Mouse (Mus musculus) heart, embryonic 14.5 days (tissue): ENCODE data around the gene Nkiras2. TPM values are rescaled to one million over a fixed set of nuclear protein-coding genes. Genes with fewer than 3 reads are reported as not detected.

Source experiments
- ATAC-seq: fragments of 200-750 bp; cut with Nextera tagmentation; 2 replicates; pipeline ENCODE4 v1.8.0; 2017; ENCODE audit warnings: low read depth, moderate TSS enrichment; ENCODE audit not compliant: insufficient number of reproducible peaks, insufficient read depth, low FRiP score
- H3K27ac ChIP-seq, 2 experiments: fragments of 200-500 bp in 1 of 2; fragments of 300-500 bp in 1 of 2; sonication (generic) in 1 of 2; replicated peaks in 1 of 2; 2 replicates each; pipeline ENCODE4 v1.5.1; 2012 to 2014; ENCODE audit warnings: low read depth in 2 of 2, low read length in 2 of 2, control low read depth in 1 of 2, mild to moderate bottlenecking in 1 of 2, mixed read lengths in 1 of 2; ENCODE audit not compliant: control insufficient read depth in 1 of 2, insufficient read depth in 1 of 2
- H3K27me3 ChIP-seq: fragments of 300-500 bp; sonication (generic); 2 replicates; pipeline ENCODE4 v1.6.1; 2014; ENCODE audit warnings: mild to moderate bottlenecking, low read length, control low read depth; ENCODE audit not compliant: control insufficient read depth, insufficient read depth
- H3K36me3 ChIP-seq: fragments of 300-500 bp; sonication (generic); 2 replicates; pipeline ENCODE4 v1.6.1; 2014; ENCODE audit warnings: mild to moderate bottlenecking, control low read depth, low read length, mixed read lengths; ENCODE audit not compliant: control insufficient read depth, insufficient read depth
- H3K4me1 ChIP-seq, 2 experiments: fragments of 200-500 bp in 1 of 2; fragments of 300-500 bp in 1 of 2; sonication (generic) in 1 of 2; 2 replicates each; pipeline ENCODE4 v1.6.1; 2012 to 2014; ENCODE audit warnings: low read length in 2 of 2, control low read depth in 1 of 2, mixed read lengths in 1 of 2; ENCODE audit not compliant: control insufficient read depth in 2 of 2, insufficient read depth in 2 of 2
- H3K4me2 ChIP-seq: fragments of 300-500 bp; sonication (generic); 2 replicates; pipeline ENCODE4 v1.6.1; 2014; ENCODE audit warnings: mild to moderate bottlenecking, low read length
- H3K4me3 ChIP-seq, 2 experiments: fragments of 200-500 bp in 1 of 2; fragments of 300-500 bp in 1 of 2; sonication (generic) in 1 of 2; 2 replicates each; pipeline ENCODE4 v1.5.1; 2012 to 2014; ENCODE audit warnings: low read length in 2 of 2, mild to moderate bottlenecking in 2 of 2, control low read depth in 1 of 2, low read depth in 1 of 2, moderate library complexity in 1 of 2; ENCODE audit not compliant: control insufficient read depth in 1 of 2, insufficient read depth in 1 of 2
- H3K9ac ChIP-seq: fragments of 300-500 bp; sonication (generic); 2 replicates; pipeline ENCODE4 v1.6.1; 2014; ENCODE audit warnings: mild to moderate bottlenecking, low read length
- H3K9me3 ChIP-seq: fragments of 300-500 bp; sonication (generic); 2 replicates; pipeline ENCODE4 v1.6.1; 2016; ENCODE audit warnings: low read length, control low read depth; ENCODE audit not compliant: control insufficient read depth
- WGBS: fragments of 180-500 bp; shearing (Covaris S2); extraction: QIAGEN DNeasy Blood & Tissue Kit; methylation state at CpG from one replicate; pipeline ENCODE4 v1.1.7; 2014; 5-methylcytosine and 5-hydroxymethylcytosine counted together
- polyA plus RNA-seq: library from polyadenylated mRNA; unstranded; fragments of >200 nt; fragmentation: Nextera tagmentation; extraction: Ambion mirVana; gene quantifications from 2 replicates; pipeline ENCODE4 v1.2.1, GENCODE M21; 2014

Gene Nkiras2
- polyA plus RNA-seq, result 76.6 and 81.1 TPM in 2 replicates

DNA sequence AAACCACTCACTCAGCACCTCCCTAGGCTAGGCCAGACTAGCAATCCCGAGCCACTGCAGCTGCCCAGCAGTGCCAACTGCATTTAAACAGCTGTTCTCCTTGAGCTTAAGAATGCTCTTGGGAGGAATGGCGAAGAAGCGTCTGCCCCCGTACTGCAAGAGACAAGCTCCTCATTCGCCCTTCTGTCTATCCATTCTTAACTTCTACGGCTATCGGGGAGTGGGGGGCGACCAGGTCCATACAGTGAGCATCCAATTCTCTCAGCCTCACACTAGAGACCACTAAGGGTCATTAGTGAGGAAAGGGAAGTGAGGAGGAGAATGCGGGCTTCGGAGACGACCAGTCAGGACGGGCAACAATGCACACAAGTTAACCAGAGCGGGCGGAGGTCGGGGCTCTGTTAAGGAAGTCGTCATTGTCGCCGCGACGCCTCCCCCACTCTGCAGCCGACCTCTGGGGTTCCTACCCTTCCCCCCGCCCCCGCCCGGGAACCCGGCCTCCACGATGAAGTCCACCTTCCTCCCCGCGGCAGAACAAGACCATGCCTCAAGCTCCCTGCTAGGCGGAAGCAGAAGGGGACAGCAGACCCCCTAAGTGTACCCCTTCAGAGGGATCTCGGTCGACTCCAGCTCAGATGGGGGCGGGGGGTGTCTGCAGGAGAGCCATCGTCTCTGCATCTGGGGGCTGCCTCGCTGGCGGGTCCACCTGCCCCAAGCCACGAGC lies at the start of gene Nkiras2:
Gene Nkiras2, plus strand, starts transcription at position 484 of the 724 bp plus-strand sequence.
- WGBS, result under 1% methylated on average over 34 of the region's 36 CpGs
- Histone ChIP-seq H3K4me2 (peak within 1 kb of the TSS; percentile 88), H3K9me3 (no peaks in the 10 kb centered on the region), H3K36me3 (no peaks in the 10 kb centered on the region), H3K27me3 (no peaks in the 10 kb centered on the region), H3K4me1 (peaks cover 6 to 25% of the 10 kb centered on the region in 2 experiments), H3K27ac (peak within 1 kb of the TSS; percentile 90 to 96), H3K9ac (peak within 1 kb of the TSS; percentile 98), H3K4me3 (peak within 1 kb of the TSS; percentile 97 to 98)
- ATAC-seq, result peak; percentile 75

DNA sequence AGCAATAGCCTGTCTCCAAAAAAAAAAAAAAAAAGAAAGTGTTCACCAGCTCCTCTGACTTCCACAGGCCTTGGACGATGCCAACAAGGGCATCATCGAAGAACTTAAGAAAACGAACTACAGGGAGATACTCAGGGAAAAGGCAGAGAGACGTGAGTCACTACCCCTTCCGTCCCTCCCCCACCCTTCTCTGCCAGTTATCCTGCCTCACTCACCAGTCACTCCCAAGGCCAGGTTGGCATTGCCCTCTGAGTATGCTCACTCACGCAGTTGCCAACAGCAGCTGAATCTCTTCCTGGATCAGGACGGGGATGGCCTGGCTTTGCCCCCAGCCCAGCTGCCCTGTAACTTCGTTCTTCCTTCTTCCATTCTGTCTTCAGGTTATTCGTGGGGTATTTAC lies 49.3 kb upstream of the Nkiras2 start:
- H3K4me2 ChIP-seq, result no peak overlapping the region
- H3K4me1 ChIP-seq, result peaks cover 8 to 10% of the 10 kb centered on the region in 2 experiments
- no peaks in the 10 kb centered on the region for H3K27me3 ChIP-seq
- H3K36me3 ChIP-seq, result no peaks in the 10 kb centered on the region
- no peak overlapping the region for H3K4me3 ChIP-seq
- no peak overlapping the region for H3K27ac ChIP-seq
- no peaks in the 10 kb centered on the region for H3K9me3 ChIP-seq
- no peak for ATAC-seq
- 59% methylated on average over 9 of the region's 9 CpGs for WGBS
- no peak overlapping the region for H3K9ac ChIP-seq

DNA sequence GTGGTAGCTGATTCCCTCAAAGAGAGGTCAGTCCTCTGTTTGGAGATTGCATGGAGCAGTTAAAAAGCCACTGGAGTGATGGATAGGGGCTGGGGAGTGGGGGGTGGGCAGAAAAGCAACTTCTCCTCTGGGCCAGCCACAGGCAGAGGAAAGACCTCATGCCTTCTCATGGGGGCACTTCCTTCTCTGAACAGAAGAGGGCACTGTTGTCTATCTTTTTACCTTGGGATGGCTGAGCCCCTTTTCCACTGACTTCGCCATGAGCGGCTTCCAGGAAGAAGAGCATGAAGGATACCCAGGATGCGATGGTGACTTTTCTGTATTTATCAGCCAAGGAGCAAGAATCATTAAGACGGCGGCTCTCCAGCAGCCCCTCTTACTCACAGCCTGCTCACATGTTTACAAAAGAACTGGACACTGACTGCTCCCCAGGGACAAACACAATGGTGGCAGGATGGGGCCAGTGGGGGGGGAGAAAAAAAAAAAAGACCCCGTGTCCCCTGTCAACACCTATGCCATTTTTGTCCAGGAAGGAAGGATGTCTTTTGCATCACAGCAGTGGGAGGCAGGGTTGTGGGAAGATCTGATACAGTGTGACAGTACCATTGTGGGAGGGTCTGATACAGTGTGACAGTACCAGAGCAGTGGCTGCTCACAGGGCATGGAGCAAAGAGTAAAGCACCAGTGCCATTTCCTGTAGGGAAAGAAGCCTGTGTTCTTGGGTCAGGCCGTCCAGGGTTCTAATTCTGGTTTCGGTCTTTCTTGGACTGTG lies 48.4 kb upstream of the Nkiras2 start:
- Histone ChIP-seq H3K27ac (no peak overlapping the region), H3K9ac (peak overlapping the region; percentile 57)
- no peak for ATAC-seq

DNA sequence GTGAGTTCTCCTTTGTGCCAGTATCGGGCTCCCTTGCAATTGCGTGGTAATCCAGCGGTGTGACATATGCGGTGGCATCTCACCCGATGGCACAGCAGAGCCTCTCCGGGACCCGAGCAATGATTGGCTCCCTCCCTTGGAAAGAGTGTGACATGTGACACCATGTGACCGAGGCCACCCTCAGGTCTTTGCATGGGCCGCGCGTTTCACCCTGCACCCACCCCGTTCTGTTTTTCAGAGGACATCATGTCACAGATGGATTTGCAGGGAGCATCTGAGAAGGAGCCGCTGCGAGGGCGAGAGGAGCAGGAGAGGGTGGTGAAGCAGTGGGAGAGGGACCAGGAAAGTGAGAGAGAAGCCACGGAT lies 47.9 kb upstream of the Nkiras2 start:
- Histone ChIP-seq H3K9me3 (no peaks in the 10 kb centered on the region), H3K4me2 (peak overlapping the region; percentile 67), H3K4me1 (peaks cover 13 to 16% of the 10 kb centered on the region in 2 experiments), H3K4me3 (peak overlapping the region; percentile 4 to 26), H3K36me3 (no peaks in the 10 kb centered on the region), H3K9ac (peak overlapping the region; percentile 57), H3K27me3 (no peaks in the 10 kb centered on the region), H3K27ac (no peak overlapping the region)
- 7% methylated on average over 16 of the region's 16 CpGs for WGBS
- ATAC-seq, result no peak

More for the DNA sequence above, 48.4 kb upstream of the Nkiras2 start:
- WGBS, result 9% methylated on average over 8 of the region's 8 CpGs
- Histone ChIP-seq H3K4me2 (peak overlapping the region; percentile 67), H3K9me3 (no peaks in the 10 kb centered on the region), H3K4me1 (peaks cover 11 to 14% of the 10 kb centered on the region in 2 experiments), H3K27me3 (no peaks in the 10 kb centered on the region), H3K36me3 (no peaks in the 10 kb centered on the region), H3K4me3 (peak overlapping the region; percentile 4 to 26; a peak in 3 of 4 replicates)

DNA sequence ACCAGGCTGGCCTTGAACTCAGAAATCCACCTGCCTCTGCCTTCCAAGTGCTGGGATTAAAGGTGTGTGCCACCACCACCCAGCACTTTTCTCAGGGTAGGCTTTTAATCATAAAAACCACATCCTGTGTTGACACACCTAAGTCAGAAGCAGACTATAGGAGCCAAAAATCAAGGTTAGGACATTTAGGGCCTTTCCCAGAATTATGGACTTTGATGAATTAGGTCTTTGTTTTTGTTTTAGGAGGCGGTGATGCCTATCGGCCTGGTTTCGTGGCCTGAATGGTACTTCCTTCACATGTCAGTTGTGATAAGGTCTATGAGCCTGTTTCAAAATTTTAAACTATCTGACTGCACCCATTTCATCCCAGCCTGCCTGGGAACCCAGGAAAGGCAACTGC lies 44.9 kb upstream of the Nkiras2 start:
- ATAC-seq, result no peak
- peak overlapping the region in 1 of 2 experiments; percentile 55; a peak in 1 of 4 replicates for H3K27ac ChIP-seq
- peak overlapping the region; percentile 80; the same call in 1 of the 2 replicates for H3K9ac ChIP-seq

DNA sequence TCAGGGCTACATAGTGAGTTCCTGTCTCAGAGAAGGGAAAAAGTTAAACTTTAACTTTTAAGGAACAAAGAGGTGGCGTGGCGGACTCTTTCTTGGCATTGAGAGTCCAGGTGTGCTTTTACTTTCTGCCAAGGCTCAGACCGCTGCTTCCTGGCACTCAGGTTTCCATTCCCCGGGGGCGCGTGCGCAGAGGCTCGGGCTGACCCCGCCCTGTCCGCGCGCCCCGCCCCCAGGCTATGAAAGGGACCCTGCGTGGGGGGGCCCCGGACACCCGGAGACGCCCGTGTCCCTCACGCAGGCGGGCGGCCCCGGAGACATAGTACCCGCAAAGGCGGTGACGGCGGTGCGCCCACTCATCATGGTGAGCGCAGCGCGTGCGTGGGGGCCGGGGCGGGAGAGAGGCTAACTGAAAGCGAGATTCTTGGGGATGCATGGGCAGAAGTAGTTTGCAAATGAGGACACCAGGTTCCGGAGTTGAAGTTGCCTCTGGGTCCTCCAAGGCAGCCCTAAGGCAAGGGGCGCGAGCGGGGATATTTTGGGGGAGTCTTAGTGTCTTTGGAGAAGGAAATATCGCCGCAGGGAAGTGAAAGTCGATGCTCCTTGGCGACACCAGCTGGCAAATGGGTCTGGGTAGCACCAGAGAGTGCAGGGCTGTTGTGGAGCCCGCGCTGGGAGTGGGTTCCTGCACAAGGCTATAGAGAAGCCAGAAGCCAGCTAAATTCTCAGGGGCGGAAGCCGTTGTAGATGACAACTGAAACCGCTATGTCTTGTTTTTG lies 44.1 kb upstream of the Nkiras2 start, which contains the start of gene Cnp:
Gene Cnp, plus strand, starts transcription at position 197 of the 776 bp plus-strand sequence.
- Histone ChIP-seq H3K27me3 (no peaks in the 10 kb centered on the region), H3K36me3 (peaks cover 15% of the 10 kb centered on the region), H3K27ac (peak within 1 kb of the TSS; percentile 55 to 66; a peak in 3 of 4 replicates), H3K9me3 (no peaks in the 10 kb centered on the region), H3K9ac (peak within 1 kb of the TSS; percentile 80), H3K4me1 (peaks cover 13 to 16% of the 10 kb centered on the region in 2 experiments), H3K4me3 (peak within 1 kb of the TSS; percentile 77 to 82), H3K4me2 (peak within 1 kb of the TSS; percentile 72)
- WGBS, result 1% methylated on average over 47 of the region's 47 CpGs
- ATAC-seq, result peak; percentile 71

More for the DNA sequence above, 44.9 kb upstream of the Nkiras2 start:
- Histone ChIP-seq H3K4me2 (peak overlapping the region; percentile 72), H3K9me3 (no peaks in the 10 kb centered on the region), H3K4me3 (peak overlapping the region in 1 of 2 experiments; percentile 77; a peak in 1 of 4 replicates), H3K36me3 (peaks cover 8% of the 10 kb centered on the region), H3K4me1 (peaks cover 13 to 16% of the 10 kb centered on the region in 2 experiments), H3K27me3 (no peaks in the 10 kb centered on the region)
- 80% methylated on average over 3 of the region's 3 CpGs for WGBS

DNA sequence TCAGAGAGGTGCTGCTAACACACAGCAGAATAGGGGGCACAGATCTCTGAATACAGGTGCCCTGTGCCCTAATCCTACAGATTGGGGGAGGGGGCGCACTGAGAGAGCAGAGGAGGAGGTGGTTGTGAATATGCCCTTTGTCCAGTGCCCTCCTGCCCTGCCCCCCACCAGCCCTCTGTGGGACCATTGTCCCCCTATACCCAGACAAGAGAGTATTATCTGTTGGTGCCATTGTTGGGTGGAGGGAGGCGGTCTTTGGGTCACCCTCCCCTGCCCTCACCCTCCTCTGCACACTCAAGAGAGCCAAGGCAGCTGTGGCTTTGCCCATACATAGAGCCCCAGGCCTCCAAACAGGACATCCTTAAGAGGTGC lies 43.6 kb upstream of the Nkiras2 start:
- Histone ChIP-seq H3K9me3 (no peaks in the 10 kb centered on the region), H3K27ac (peak overlapping the region in 1 of 2 experiments; percentile 55; a peak in 2 of 4 replicates), H3K4me2 (peak overlapping the region; percentile 72), H3K9ac (peak overlapping the region; percentile 80), H3K36me3 (peaks cover 21% of the 10 kb centered on the region), H3K27me3 (no peaks in the 10 kb centered on the region), H3K4me1 (peaks cover 13 to 16% of the 10 kb centered on the region in 2 experiments), H3K4me3 (peak overlapping the region; percentile 77 to 82)
- 33% methylated on average over 2 of the region's 2 CpGs for WGBS
- ATAC-seq, result no peak
